Mouse (Mus musculus) T-cell, adult 2 months (primary cell): ENCODE measurements around the gene Slc13a2.

Source experiments
- DNase-seq: peaks from one replicate; pipeline ENCODE4 v3.0.0; 2022; ENCODE audit warnings: low spot score

Gene Slc13a2

DNA sequence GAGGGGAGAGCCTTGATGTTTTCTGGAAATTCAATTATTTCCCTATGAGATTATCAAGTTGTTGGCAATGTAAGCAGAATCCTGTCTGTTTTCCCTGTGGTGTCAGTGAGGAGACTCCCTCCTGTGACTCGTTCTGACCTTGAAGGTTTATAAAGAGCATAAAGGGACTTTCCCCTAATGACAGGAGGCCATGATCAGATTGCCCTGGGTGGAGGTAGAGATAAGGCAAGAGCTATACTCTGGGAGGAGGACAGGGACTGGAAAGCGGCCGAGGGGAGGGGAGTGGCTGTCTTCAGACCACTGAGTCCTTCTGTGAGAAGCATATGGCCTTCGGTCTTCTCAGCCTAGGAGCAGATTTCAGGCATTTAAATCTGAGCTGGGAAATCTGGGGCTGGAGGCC lies 12.0 kb upstream of the Slc13a2 start:
- DNase-seq: no peak

DNA sequence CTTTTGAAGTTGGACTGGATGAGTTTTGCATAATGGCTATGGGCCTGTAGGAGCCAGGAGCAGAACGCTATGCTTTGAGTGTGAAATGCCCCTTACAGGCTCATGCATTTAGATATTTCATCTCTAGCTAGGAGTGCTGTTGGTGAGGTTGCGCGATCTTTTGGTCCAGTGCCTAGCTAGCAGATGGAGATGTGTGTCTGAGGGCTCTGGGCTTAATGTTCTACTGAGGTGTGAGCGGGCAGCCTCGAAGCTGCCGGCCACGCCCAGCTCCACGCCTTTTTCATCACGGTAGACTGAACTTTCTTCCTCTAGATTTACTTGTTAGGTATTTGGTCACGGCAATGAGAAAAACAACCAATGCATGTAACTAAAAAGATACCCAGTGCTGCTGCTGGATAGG lies 9.2 kb upstream of the Slc13a2 start:
- no peak for DNase-seq

DNA sequence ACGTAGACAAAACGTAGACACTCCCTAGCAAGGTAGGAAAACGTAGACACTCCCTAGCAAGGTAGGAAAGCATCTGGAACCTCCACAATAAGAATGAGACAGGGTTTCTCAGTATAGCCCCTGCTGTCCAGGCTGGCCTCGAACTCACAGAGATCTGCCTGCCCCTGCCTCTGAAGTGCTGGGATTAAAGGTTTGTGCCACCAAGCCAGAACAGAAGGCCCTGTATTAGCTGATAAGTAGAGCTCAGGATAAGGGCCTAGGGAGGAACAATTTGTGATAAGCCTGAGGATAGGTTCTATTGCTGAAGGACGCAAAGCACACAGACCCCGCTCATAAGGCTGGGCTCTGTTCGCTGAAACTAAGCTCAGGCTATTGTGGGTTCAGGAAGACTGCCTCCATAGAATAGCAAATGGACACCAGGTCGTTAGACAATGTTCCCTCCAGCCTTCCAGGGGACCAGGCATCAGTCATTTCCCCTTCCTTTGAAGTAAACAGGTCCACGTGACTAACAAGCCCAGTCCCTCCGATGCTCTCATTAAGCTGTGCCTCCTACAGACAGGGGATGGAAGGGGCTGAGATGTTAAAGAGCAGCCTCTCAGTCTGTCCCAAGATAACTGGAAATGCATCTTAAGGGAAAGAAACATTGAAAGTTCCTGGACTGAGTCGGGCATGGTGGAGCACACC lies 8.3 kb upstream of the Slc13a2 start:
- DNase-seq: no peak

DNA sequence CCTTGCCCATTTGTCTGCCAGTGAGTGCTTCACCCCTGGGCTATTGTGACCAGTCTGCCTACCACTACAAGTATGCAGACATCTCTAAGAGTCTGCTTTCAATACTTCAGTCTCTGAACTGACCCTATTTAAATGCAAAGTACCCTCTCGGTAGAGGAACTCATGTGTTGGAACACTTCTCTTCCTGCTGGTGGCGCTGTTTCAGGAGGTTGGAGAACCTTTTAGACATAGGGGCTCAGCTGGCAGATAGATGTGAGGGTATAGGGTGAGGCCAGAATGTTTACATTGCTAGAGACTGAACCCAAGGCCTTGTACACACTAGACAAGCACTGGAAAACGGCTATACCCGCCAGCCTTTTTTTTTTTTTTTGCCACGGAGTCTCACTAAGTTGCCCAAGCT lies 6.3 kb upstream of the Slc13a2 start:
- DNase-seq: no peak

DNA sequence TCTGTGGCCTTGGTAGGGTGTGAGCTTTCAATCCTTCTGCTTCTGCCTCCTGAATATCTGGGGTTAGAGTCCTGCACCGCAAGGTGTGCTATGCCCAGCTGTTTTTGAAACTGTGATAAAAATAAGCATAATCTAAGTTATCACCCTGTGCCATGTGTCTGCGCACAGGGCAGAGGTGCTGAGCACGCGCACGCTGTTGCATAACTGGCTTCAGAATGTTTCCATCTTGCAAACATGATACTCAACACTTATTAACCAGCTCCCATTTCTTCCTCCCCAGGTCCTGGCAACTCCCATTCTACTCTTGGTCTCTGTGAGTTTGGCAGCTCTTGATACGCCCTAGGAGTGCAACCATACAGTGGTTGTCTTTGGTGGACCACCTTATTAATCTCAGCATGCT lies 5.6 kb upstream of the Slc13a2 start:
- no peak for DNase-seq

DNA sequence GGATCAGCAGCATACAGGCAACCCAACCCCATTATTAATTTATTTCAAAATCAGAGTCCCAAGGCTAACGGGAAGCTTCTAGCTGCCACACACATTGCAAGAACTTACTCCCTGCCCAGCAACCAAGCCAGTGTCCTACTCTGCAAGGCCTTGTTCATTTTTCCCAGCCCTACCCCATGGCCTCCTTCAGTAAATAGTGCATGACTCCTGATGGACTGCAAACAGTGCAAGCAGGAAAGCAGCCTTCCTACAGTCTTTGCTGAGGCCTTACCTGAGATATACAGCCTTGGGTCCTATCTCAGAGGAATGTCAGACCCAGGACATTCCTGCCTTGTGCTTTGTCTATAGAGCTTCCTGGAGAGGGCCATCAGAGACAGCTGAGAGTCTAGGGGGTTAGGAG lies 3.6 kb upstream of the Slc13a2 start:
- no peak for DNase-seq

DNA sequence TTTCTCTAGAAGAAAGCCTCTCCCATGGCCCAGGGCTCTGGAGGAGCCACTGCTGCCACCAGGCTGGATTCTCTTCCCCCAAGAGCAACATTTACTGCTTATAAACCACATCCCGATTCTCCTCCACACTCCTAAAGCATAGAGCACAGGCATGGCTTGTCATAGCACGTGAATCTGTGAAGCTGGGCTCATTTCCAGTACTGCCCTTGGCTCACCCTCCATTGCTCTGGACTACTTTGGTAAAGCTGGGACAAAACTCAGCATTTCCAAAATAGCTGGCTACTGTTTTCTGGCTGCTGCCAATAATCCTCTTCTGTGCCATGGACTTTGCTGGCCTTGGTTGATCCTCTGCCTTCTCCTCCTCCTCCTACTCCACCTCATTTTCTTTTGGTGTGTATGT lies 2.3 kb upstream of the Slc13a2 start:
- DNase-seq: no peak

DNA sequence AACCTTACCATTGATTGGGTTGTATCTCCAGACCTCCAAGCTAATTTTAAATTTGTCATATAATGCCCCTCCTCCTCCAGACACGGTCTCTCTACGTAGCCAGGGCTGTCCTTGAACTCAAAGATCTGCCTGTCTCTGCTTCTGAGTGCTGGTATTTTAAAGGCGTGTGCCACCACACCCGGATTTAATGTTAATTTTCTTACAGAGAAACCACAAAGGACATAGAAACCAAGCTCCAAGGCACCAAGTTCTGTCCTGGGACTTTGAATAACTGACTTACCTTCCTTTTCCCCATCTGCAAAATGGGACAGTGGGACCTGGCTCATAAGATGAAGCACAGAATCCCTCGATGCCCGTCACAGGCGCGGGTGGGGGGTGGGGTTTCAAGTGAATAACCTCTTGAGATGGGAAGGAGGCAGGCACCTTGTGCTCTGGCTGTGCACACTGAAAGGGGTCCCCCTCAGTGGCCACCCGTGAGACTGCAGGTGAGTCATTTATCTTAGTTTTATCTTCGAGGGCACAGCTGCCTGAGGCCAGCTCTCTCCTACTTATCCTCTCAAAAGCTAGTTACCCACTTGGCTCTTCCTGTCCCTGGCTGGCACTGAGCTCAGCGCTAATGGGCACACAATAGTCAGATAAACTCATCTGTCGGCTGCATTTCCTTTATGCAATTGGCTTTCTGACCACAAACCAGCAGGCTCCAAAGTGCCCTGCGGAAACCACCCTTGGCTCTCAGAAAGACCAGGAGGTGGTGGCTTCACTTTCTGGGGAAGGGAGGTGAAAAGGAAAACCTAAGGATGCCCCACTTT lies 612 bp downstream of the Slc13a2 start:
- no peak for DNase-seq

DNA sequence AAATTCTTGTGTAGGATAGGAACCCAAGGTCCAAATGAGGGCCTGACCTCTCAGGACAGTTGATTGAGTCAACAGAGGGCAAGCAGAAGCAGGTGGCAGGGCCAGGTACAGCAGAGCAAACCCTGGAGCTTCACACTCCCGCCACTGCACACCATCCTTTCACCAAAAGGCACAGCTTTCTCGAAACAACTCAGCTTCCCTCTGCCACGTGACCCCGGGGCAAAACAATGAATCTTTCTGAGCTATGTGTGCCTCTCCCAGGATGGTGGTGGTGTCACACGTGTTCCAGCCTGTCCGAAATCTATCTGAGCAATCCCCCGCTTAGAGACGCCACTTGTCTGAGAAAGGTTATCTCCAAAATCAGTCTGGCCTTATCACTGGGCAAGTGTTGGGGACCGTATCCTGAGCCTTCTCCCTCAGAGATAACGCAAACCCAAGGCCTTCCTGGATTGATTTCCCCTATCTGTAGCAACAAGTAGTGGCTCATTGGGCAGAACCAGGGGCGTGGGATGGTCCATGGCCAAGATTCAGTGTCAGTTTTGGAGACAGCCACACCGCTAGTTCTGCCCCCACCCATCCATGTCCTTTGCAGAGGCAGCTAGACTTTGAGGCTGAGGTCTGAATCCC lies 1.6 kb downstream of the Slc13a2 start:
- no peak for DNase-seq

DNA sequence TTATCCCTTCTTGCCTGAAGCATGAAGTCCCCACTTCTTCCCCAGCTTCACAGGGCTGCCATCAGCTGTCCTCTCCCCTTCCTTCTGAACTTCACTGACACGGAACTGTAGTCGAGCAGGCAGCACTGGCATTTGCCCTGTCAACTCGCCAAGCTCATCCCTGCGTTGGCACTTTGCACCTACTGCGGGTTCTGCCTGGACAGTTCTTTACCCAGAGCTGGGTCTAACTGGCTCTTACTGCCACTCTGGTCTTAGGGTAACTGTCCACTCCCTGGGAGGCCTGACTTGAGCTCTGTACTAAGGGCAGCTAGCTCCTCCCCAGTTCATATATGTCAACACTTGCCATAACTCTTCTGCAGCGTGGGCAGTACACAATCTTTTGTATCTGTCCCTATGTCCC lies 5.2 kb downstream of the Slc13a2 start:
- no peak for DNase-seq

DNA sequence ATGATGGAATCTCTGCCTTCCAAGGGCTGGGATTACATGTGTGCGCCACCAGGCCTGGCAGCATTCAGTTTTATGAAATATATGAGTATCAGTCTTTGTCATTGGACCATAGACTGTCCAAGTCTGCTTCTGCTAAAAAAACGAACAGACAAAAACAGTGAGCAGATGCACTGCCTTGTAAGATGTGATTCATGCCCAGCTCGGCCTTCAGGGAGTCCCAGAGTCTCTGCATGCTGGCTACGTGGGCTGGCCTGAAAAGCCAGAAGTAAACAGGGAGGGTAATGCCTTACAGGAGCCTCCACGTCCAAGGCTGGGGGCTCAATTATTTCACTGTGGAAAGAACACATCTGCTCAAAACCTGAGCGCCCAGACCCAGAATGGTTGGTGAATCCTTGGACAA lies 9.2 kb downstream of the Slc13a2 start:
- no peak for DNase-seq

DNA sequence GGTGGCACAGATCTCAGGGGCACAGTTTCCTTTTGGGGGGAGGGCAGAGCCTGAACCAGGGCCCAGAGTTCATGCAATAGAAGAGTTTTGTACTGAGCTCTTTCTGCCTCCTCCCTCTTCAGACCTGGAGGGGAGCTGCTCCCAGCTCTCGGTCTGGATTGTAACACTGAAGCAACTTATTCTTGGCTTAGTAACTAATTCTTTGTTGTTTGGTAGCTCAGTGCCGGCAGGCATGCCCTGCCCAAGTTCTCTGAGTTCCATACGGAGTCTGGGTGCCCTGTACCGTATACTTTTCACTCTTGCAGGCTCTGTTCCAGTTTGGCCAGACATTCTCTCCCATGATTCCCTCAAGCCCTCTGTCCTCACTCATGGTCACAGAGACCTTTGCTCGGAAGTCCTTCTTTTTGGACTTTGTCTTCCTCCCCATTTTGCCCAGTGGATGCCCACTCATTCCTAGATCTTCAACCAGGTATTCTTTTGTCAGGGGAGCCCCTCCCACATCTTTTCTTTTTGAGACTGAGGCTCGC lies 9.6 kb downstream of the Slc13a2 start:
- DNase-seq: no peak

DNA sequence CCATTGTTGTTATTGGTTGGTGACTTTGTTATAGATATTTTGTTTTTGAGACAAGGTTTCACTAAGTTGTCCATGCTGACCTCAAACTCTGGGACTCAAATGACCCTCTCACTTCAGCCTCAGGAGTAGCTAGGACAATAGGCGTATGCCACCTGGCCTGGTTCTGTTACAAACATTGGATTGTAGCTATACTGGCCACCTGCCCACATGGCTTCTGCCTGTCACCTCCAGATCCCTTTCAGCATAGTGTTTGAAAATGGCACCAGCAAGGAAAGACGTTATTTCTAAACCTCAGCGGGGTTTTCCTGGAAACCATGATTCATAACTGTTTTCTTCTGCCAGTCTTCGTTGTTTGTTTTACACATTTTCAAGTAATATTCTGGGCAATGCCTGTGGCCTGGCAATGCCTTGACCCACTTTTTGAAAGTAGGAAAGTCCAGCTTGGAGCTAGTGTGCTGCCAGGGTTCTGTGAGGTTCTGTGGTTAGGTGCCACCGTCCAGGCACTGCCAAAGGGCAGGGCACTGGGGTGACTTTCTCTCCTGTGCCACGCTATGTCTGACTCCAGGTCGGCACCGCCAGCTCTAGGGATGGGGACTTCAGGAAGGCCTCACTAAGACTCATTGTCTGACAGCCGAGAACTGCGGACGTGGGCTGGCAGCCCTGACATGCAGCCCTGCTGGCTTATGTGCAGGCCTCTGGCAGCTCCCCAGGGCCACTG lies 10.3 kb downstream of the Slc13a2 start:
- no peak for DNase-seq

DNA sequence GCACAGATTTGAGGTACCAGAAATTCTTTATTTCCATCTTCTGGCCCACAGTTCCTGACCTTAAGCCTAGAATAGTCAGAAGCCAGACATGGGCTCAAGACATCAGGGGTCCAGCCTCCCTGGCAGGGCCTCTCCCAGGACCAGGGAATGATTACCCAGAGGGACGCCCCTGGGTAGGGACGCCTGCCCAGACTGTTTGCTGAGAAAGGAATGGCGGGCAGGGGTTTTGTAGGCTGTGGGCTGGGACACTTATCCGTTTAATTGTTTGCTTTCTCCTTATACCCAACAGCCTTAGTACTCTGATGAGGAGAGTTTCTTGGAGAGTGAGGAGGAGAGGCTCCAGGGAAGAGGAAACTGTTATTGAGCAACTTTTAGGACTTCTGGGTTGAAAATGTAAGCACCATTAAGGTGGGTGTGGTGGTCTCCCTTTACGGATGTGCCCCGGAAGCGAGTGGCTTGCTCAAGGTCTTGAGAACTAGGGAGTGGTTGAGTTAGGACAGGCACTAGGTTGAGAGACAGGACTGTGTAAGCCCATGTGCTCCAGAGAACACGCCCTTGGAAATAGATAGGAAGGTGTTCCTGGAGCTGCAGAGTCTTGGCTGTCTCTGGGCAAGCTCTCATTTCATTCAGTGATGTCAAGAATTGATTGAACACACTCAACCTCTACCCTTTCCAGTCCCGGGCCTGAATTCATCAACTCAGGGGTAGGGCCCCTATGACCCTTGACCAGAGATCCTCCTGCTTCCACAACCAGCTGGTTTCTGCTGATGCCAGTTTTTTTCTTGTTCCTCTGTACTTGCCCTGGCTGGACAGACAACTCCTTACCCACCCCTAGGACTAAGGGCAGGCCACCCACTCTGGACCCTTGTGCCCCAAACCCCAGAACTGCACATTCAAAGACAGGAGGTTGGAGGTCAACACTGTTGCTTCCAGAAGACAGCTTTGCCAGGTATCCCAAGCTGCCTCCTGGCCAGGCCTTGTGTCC lies 13.5 kb downstream of the Slc13a2 start:
- DNase-seq: no peak

DNA sequence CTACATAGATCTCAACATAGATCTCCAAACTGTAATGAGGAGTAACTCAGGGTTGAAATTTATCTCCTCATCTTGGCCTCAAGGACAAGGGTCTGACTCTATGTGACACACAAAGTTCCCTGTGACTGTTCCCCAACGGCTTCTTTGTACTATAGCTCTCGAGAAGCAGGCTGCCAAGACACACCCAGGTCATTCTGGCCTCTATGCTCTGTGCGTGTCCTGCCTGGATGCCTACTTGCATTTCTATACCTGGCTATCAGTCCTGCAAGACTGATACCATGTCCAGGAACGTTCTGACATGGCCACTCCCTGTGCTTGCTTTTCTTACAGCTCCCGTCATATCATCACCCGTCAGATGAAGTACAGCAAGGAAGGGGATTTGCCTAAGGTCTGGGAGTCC lies 20.0 kb downstream of the Slc13a2 start:
- DNase-seq: no peak

DNA sequence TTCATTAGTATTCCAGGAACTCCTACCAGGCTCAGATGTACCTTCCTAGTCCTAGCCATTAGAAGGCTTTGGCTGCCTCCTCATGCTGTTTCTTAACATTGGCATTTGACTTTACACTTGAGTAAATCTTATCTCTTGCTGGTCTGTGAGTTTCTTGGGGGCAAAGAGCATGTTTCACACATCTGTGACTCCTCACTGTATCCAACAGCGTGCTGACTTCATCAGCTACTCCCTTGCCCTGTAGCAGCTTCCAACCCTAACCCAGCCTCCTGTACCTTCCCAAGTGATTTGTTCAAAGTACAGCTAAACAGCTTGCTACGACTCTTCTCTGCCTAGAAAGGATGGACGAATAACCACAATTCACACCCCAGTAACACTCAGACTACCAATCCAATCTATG lies 20.5 kb downstream of the Slc13a2 start:
- no peak for DNase-seq

DNA sequence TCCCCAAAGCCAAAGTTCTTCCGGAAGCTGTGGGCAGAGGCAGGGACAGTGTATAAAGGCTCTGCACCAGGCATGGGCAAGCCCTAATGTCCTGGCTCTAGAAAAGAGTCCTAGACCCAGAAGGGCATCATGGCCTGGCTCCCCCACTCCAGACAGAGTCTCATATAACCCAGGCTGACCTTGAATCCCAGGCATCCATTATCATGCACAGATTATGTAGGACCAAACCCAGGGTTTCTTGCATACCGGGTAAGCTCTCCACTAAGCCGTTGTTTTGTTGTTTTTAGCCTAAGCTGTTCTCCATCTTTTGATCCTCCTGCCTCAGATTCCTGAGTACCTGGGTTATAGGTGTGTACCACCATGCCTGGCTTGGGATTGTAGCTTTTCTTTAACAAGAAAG lies 21.1 kb downstream of the Slc13a2 start:
- no peak for DNase-seq

DNA sequence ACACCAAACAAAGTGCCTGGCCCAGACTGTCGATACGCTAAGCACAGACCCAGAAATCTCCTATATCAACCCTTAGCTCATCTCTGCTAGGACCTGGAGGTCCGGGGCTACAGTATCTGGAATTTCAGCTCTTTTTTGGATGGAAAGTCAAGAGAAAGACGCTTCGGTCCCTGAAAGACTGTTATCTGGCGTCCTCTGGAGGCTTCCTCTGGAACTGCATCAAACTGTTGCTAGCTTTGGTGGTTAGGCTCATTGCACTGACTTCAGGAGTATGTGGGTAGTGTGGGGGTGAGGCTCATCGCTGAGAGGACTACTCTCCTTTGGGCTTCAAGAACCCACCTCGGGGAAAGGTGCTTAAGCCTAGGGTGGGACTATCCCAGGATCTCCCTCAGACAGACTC lies 22.3 kb downstream of the Slc13a2 start:
- peak; percentile 20 for DNase-seq

DNA sequence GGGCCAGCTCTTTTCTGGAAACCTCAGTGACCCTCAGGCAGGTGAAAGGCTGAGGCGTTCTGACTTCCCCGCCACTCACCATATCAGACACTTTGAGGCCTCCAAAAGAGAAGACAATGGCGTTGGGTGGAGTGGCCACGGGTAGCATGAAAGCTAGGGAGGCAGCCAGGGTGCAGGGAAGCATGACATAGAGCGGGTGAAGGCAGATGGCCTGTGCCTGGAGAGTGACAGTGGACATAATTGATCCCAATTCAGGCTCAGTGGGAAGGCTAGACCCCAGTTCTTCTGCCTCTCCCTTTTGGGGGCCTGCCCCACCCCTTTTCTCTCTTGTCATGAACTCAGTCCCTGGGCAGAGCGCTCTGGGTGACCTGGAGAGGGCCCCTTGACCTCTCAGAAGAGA lies 23.8 kb downstream of the Slc13a2 start:
- no peak for DNase-seq

DNA sequence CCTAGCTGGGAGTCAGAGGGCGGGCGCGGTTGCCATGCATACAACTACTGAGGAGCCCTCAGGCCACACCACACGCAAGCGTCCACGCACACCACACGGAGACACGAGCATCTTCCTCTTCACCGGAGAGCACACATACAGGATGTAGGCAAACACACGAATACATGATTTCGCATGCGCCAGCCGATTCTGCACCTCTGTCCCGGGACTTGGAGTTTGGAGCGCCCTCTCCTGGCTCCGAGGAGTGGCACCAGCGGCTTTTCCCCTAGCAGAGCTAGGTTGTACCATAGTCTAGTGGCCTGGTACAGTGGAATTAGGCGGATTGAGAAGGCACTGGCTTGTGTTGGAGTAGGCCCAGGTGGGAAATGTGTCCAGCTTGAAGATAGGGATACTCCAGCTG lies 24.6 kb downstream of the Slc13a2 start:
- peak; percentile 64 for DNase-seq

DNA sequence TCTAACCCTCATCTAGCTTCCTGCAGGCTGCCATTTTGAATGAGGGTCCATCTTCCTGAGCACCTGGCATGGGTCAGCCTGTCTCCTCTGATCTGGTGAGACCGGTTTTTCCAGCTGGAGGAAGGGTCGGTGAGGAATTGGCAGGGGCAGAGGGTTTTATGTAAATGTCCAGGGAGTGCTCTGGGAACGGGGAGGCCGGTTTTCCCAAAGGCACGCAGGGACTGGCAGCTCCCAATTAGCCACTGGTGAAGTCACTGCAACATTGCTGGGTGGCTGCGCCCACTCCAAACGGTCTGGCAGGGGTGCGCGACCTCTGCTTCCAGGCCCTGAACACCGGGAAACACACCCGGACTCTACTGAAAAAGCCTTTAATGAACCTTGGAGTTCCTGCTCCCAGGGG lies 25.1 kb downstream of the Slc13a2 start:
- no peak for DNase-seq
